Mouse (Mus musculus): ENCODE measurements around the gene Akr1a1. TPM values are rescaled to one million over a fixed set of nuclear protein-coding genes. Genes with fewer than 3 reads are reported as not detected.
"Not testable (repeated sequence)": the region's sequence is repeated elsewhere in the genome, so short reads cannot be mapped to it uniquely, and the experiment has no call there.

Akr1a1 gene
- total RNA-seq, 1 experiment from 2014 or later, result 416 TPM

GRCm38 (mm10) chr4:116660829-116661228 lies 9.3 kb upstream of the Akr1a1 start:
- ATAC-seq (replicated peaks; ENCODE audit: low read depth, poor library complexity, severe bottlenecking), result no peak

- ATAC-seq (replicated peaks; ENCODE audit: low read depth, poor library complexity, severe bottlenecking), result not testable (repeated sequence)
Measured at GRCm38 (mm10) chr4:116659916-116660315, 8.4 kb upstream of the Akr1a1 start.

GRCm38 (mm10) chr4:116659474-116659873 lies 8.0 kb upstream of the Akr1a1 start:
- ATAC-seq (replicated peaks; ENCODE audit: low read depth, poor library complexity, severe bottlenecking), result no peak

- ATAC-seq (replicated peaks; ENCODE audit: low read depth, poor library complexity, severe bottlenecking), result no peak
Measured at GRCm38 (mm10) chr4:116657971-116658370, 6.5 kb upstream of the Akr1a1 start.

- ATAC-seq (replicated peaks; ENCODE audit: low read depth, poor library complexity, severe bottlenecking), result no peak
Measured at GRCm38 (mm10) chr4:116655658-116656057, 4.2 kb upstream of the Akr1a1 start.

- peak; percentile 45 for ATAC-seq (replicated peaks; ENCODE audit: low read depth, poor library complexity, severe bottlenecking)
Measured at GRCm38 (mm10) chr4:116655100-116655499, 3.6 kb upstream of the Akr1a1 start.

GRCm38 (mm10) chr4:116653228-116653627 lies 1.7 kb upstream of the Akr1a1 start:
- ATAC-seq (replicated peaks; ENCODE audit: low read depth, poor library complexity, severe bottlenecking), result no peak

- ATAC-seq (replicated peaks; ENCODE audit: low read depth, poor library complexity, severe bottlenecking), result no peak
Measured at GRCm38 (mm10) chr4:116651797-116652135, 286 bp upstream of the Akr1a1 start.

- no peak for ATAC-seq (replicated peaks; ENCODE audit: low read depth, poor library complexity, severe bottlenecking)
Measured at GRCm38 (mm10) chr4:116650365-116650764, 1.1 kb downstream of the Akr1a1 start.

- no peak for ATAC-seq (replicated peaks; ENCODE audit: low read depth, poor library complexity, severe bottlenecking)
Measured at GRCm38 (mm10) chr4:116649411-116649810, 2.1 kb downstream of the Akr1a1 start.

GRCm38 (mm10) chr4:116645624-116646023 lies 5.9 kb downstream of the Akr1a1 start:
- ATAC-seq (replicated peaks; ENCODE audit: low read depth, poor library complexity, severe bottlenecking), result no peak

- ATAC-seq (replicated peaks; ENCODE audit: low read depth, poor library complexity, severe bottlenecking), result peak; percentile 73
Measured at GRCm38 (mm10) chr4:116644326-116644725, 7.2 kb downstream of the Akr1a1 start.

GRCm38 (mm10) chr4:116642071-116642470 lies 9.4 kb downstream of the Akr1a1 start:
- no peak for ATAC-seq (replicated peaks; ENCODE audit: low read depth, poor library complexity, severe bottlenecking)

GRCm38 (mm10) chr4:116638821-116639220 lies 12.7 kb downstream of the Akr1a1 start:
- no peak for ATAC-seq (replicated peaks; ENCODE audit: low read depth, poor library complexity, severe bottlenecking)

- ATAC-seq (replicated peaks; ENCODE audit: low read depth, poor library complexity, severe bottlenecking), result no peak
Measured at GRCm38 (mm10) chr4:116635197-116635596, 16.3 kb downstream of the Akr1a1 start.

GRCm38 (mm10) chr4:116627722-116628662 lies 23.5 kb downstream of the Akr1a1 start, which contains the start of gene Nasp:
Gene Nasp (minus strand): TSS chr4:116627941.
- peak; percentile 78 for ATAC-seq (replicated peaks; ENCODE audit: low read depth, poor library complexity, severe bottlenecking)

- ATAC-seq (replicated peaks; ENCODE audit: low read depth, poor library complexity, severe bottlenecking), result peak; percentile 84
Measured at GRCm38 (mm10) chr4:116627359-116627716, 24.1 kb downstream of the Akr1a1 start.

- ATAC-seq (replicated peaks; ENCODE audit: low read depth, poor library complexity, severe bottlenecking), result peak; percentile 68
Measured at GRCm38 (mm10) chr4:116626658-116627358, 24.7 kb downstream of the Akr1a1 start.

- ATAC-seq (replicated peaks; ENCODE audit: low read depth, poor library complexity, severe bottlenecking), result no peak
Measured at GRCm38 (mm10) chr4:116624831-116625230, 26.6 kb downstream of the Akr1a1 start.

GRCm38 (mm10) chr4:116615237-116615636 lies 36.2 kb downstream of the Akr1a1 start:
- no peak for ATAC-seq (replicated peaks; ENCODE audit: low read depth, poor library complexity, severe bottlenecking)

GRCm38 (mm10) chr4:116612621-116613020 lies 38.9 kb downstream of the Akr1a1 start:
- no peak for ATAC-seq (replicated peaks; ENCODE audit: low read depth, poor library complexity, severe bottlenecking)

All from common myeloid progenitor, adult 5-6 weeks (primary cell).